Mouse (Mus musculus) myocyte (in vitro differentiated cells): ENCODE results near the gene Sugp2.

ENCODE experiments used
- CEBPB ChIP-seq: IDR thresholded peaks from 2 replicates; pipeline ENCODE4 v1.6.1; 2011; ENCODE audit warnings: mild to moderate bottlenecking, moderate library complexity; ENCODE audit not compliant: poor library complexity, insufficient read depth, severe bottlenecking
- E2F4 ChIP-seq: IDR thresholded peaks from one replicate; pipeline ENCODE4 v1.6.1; 2011; ENCODE audit warnings: mild to moderate bottlenecking, control low read depth, moderate library complexity; ENCODE audit not compliant: insufficient read depth
- MAX ChIP-seq: IDR thresholded peaks from one replicate; pipeline ENCODE4 v1.6.1; 2011; ENCODE audit warnings: low read depth, mild to moderate bottlenecking, control low read depth
- MYOD1 ChIP-seq, 3 experiments: IDR thresholded peaks; one replicate each; pipeline ENCODE4 v1.6.1; 2011; ENCODE audit warnings: control low read depth in 2 of 3, low read depth in 2 of 3, mild to moderate bottlenecking in 2 of 3, moderate library complexity in 1 of 3; ENCODE audit not compliant: insufficient read length in 2 of 3, control insufficient read depth in 1 of 3
- MYOG ChIP-seq, 3 experiments: IDR thresholded peaks; one replicate each; pipeline ENCODE4 v1.6.1; 2011; ENCODE audit warnings: control low read depth in 2 of 3, low read depth in 2 of 3, mild to moderate bottlenecking in 2 of 3; ENCODE audit not compliant: insufficient read length in 2 of 3, control insufficient read depth in 1 of 3, insufficient read depth in 1 of 3
- POLR2A ChIP-seq: IDR thresholded peaks from one replicate; pipeline ENCODE4 v1.6.1; 2011; ENCODE audit warnings: low read depth, mild to moderate bottlenecking, control low read depth, moderate library complexity; ENCODE audit not compliant: insufficient read length
- POLR2AphosphoS2 ChIP-seq: IDR thresholded peaks from one replicate; pipeline ENCODE4 v1.6.1; 2011; ENCODE audit warnings: low read depth, control low read depth; ENCODE audit not compliant: insufficient read length
- REST ChIP-seq: IDR thresholded peaks from one replicate; pipeline ENCODE4 v1.6.1; 2011; ENCODE audit warnings: mild to moderate bottlenecking, control low read depth, moderate library complexity; ENCODE audit not compliant: insufficient read depth, insufficient read length
- TCF12 ChIP-seq: IDR thresholded peaks from one replicate; pipeline ENCODE4 v1.6.1; 2011; ENCODE audit warnings: mild to moderate bottlenecking, control low read depth; ENCODE audit not compliant: poor library complexity, insufficient read depth, severe bottlenecking
- TCF3 ChIP-seq: IDR thresholded peaks from one replicate; pipeline ENCODE4 v1.6.1; 2011; ENCODE audit warnings: low read depth, control low read depth; ENCODE audit not compliant: insufficient read length
- USF1 ChIP-seq: IDR thresholded peaks from one replicate; pipeline ENCODE4 v1.6.1; 2011; ENCODE audit warnings: low read depth, mild to moderate bottlenecking, control low read depth, moderate library complexity

GRCm38 (mm10) chr8:70302358-70302890, 68.4 kb downstream of the Sugp2 start, which contains the start of the genes Ddx49 and Cope:
- peak; percentile 75 for TF ChIP-seq POLR2A
- TF ChIP-seq E2F4: no peak
- no peak for TF ChIP-seq USF1
- peak; percentile 81 for TF ChIP-seq POLR2AphosphoS2
- no peak for TF ChIP-seq TCF3
- TF ChIP-seq MYOD1 (IDR thresholded peaks at IDR 0.05; ENCODE audit: control insufficient read depth in 1 of 3, insufficient read length in 2 of 3, low read depth in 2 of 3): no peak
- no peak for TF ChIP-seq MAX
- TF ChIP-seq MYOG (IDR thresholded peaks at IDR 0.05; ENCODE audit: control insufficient read depth in 1 of 3, insufficient read depth in 1 of 3, insufficient read length in 2 of 3, low read depth in 2 of 3): no peak
- peak; percentile 43; the same call in 1 of the 2 replicates for TF ChIP-seq CEBPB
- no peak for TF ChIP-seq REST
- TF ChIP-seq TCF12: no peak
